Mouse (Mus musculus): ENCODE results near the gene Mtmr14.

DNA sequence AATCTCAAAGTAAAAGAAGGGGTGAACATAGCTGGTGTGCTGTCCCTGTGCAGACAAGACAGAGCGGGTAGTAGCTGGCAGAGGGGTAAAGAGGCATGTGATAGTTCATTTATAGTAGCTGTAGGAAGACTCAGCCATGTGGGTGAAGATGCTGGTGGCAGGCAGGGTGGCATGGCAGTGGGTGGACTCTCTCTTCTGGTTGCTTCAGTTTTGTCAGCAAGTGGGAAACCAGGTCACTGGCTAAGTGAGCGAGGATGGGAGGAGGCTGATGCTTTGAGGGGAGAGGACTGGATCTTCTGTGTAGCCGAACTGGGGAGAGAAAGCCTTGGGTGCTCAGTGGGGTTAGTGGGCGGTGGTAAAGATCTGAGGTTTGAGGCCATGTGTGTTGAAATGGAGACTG lies 49.6 kb downstream of the Mtmr14 start:
- TF ChIP-seq CEBPB (IDR thresholded peaks at IDR 0.05; ENCODE audit: insufficient read depth, poor library complexity, severe bottlenecking) (no peak), MYOG (IDR thresholded peaks at IDR 0.05; ENCODE audit: control insufficient read depth in 1 of 3, insufficient read depth in 1 of 3, insufficient read length in 2 of 3, low read depth in 2 of 3) (no peak), POLR2A (IDR thresholded peaks at IDR 0.05; ENCODE audit: insufficient read length, low read depth) (no peak), E2F4 (IDR thresholded peaks at IDR 0.05; ENCODE audit: insufficient read depth) (no peak), USF1 (IDR thresholded peaks at IDR 0.05; ENCODE audit: low read depth) (no peak), MYOD1 (IDR thresholded peaks at IDR 0.05; ENCODE audit: control insufficient read depth in 1 of 3, insufficient read length in 2 of 3, low read depth in 2 of 3) (no peak)
